Mouse (Mus musculus) cerebellum, postnatal 36 days (tissue): ENCODE data around the gene Chek2.
A peak's percentile ranks its signal among the peaks of the same experiment; 100 is the strongest.

Experiments used
- DNase-seq, 2 experiments: peaks; one replicate each; pipeline ENCODE4 v3.0.0; 2021 to 2022; ENCODE audit warnings: mixed read lengths in 2 of 2

Chek2 gene

DNA sequence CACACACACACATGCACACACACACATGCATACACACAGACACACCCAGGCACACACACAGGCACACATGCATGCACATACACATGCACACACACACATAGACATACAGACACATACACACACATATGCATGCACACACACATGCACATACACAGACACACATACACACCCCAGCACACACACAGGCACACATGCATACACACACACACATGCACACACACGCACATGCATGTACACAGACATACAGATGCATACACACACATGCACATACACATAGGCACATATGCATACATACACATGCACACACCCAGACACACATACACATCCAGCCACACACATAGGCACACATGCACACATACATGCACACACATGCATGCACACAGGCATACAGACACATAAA lies 66.9 kb downstream of the Chek2 start:
- DNase-seq = no peak

DNA sequence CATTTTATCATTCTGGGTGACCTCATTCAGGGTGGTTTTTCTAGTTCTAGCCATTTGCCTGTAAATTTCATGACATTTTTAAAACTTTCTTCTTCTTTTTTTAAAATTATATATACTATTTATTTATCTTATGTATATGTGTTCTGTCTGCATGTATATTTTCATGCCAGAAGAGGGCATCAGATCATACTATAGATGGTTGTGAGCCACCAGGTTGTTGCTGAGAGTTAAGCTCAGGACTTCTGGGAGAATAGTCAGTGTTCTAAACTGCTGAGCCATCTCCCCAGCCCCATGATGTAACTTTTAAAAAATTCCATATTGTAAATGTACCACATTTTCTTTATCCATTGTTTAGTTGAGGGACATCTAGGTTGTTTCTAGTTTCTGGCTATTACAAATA lies 69.1 kb downstream of the Chek2 start:
- DNase-seq = no peak

DNA sequence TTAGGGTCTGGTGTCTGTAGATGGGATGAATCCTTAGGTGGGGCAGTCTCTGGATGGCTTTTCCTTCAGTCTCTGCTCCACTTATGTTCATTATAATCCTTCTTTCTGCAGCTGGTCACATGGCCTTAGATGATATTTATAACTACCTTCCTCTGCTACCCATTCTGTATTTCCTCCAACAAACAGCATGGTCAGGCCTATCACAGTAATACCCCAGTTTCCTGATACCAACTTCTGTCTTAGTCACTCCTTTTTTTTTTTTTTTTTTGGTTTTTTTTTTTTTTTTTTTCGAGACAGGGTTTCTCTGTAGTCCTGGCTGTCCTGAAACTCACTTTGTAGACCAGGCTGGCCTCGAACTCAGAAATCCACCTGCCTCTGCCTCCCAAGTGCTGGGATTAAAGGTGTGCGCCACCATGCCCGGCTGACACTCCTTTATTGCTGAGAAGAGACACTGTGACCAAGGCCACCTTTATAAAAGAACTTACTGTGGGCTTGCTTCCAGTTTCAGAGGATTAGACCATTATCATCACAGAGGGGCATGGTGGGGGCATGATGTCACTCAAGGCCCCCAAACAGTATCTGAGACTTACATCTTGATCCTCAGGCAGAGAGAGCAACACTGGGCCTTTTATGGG lies 70.3 kb downstream of the Chek2 start:
- DNase-seq = no peak

DNA sequence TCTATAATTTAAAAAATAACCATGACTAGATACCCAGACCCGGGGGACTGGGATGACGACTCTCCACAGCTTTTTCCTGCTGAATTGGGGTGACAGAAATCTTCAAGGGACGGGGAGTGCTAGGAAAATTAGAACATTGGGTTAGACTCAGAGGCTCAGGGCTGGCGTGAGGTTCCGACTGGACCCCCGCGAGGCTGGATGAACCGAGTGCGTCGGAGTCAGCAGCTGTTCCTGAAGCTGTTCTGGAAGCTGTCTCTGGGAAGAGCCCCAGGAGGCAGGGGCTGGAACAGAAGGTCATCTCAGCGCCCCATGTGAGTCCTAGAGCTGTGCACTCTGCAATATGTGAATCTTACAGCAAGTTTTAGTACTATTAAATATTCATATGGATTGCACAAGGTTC lies 75.1 kb downstream of the Chek2 start:
- DNase-seq = no peak

DNA sequence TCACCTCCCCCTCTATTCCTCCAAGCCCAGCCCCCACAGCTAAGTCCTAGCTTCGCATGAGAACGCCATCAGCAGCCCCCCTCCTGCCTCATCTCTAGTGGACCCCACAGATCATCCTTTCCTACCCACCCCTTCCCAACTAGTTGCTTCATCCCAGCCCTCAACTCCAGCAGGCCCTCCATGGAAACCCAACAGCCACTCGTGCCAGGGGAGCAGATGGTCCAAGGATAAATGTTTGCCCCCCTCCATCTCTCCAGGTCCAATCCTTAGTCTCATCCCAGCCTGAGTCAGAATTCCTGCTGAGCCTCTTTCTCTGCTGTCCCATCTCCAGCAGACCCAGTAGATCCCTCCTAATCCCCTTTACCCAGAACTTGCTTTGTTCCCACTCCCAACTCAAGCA lies 76.5 kb downstream of the Chek2 start:
- peak; percentile 35 to 36 for DNase-seq

DNA sequence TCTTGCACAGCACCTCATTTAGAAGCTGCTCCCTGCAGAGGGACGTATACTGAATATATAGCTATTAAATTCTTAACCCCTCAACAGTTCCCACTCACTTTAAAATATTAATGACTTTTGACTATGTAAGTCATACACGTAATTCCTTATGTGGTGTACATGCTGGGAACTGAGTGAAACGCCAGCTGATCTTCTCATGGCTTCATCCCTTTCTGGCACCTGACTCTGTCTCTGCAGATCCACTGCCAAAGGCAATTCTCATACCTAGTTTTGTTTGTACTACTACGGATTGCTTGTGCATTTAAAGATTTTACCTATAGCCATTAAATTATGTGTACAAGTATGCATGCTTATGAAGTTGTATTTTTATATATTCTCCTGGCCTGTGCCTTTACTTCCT lies 79.8 kb downstream of the Chek2 start:
- DNase-seq = no peak

DNA sequence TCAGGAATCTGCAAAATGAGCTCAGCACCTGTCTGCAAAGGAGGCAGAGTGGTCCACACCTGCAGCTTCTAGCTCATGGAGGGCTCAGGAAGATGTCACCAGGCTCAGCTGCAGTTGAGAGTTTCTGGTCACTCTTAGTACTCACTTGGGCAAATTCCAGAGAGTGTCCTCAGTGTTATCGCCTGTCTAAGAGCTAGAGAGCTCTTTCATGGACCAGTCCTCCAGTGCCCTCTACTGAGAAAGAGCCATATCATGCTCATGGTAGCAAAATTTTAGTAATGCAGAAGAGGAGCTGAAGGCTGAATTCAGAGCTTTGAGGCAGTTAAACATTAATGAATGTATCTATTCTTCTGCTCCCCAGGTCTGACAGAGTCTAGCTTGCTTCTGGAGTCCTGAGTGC lies 83.6 kb downstream of the Chek2 start:
- DNase-seq = peak in 1 of 2 experiments; percentile 12
